Mouse (Mus musculus) ES-E14 (cell line): Measurements from ENCODE around the gene Lpp. TPM values are rescaled to one million over a fixed set of nuclear protein-coding genes. Genes with fewer than 3 reads are reported as not detected.

Experiments
- DNase-seq: peaks from one replicate; pipeline ENCODE4 v3.0.0-alpha.2; 2013; ENCODE audit warnings: low read depth, low spot score
- H3K27ac ChIP-seq: 2 replicates; pipeline ENCODE4 v1.5.1; 2012; ENCODE audit warnings: low read depth, mild to moderate bottlenecking, low read length, moderate library complexity, mixed read lengths; ENCODE audit not compliant: poor library complexity, insufficient read depth, severe bottlenecking
- H3K36me3 ChIP-seq: 2 replicates; pipeline ENCODE4 v1.6.1; 2012; ENCODE audit warnings: mild to moderate bottlenecking, low read length, moderate library complexity, mixed read lengths; ENCODE audit not compliant: control insufficient read depth, poor library complexity, insufficient read depth, severe bottlenecking
- H3K4me1 ChIP-seq, 2 experiments: fragments of 150-350 bp in 1 of 2; sonication (generic) in 1 of 2; 2 replicates each; pipeline ENCODE4 v1.6.1; 2012; ENCODE audit warnings: low read length in 2 of 2, mild to moderate bottlenecking in 1 of 2, mixed read lengths in 1 of 2; ENCODE audit not compliant: control insufficient read depth in 2 of 2, insufficient read depth in 2 of 2, poor library complexity in 1 of 2
- H3K4me3 ChIP-seq, 2 experiments: fragments of 150-350 bp in 1 of 2; sonication (generic) in 1 of 2; 2 replicates each; pipeline ENCODE4 v1.5.1; 2012; ENCODE audit warnings: low read length in 2 of 2, low read depth in 1 of 2, mild to moderate bottlenecking in 1 of 2, mixed read lengths in 1 of 2; ENCODE audit not compliant: insufficient read depth in 1 of 2, poor library complexity in 1 of 2, severe bottlenecking in 1 of 2
- H3K9ac ChIP-seq: 2 replicates; pipeline ENCODE4 v1.6.1; 2012; ENCODE audit warnings: low read depth, mild to moderate bottlenecking, low read length, mixed read lengths; ENCODE audit not compliant: poor library complexity, insufficient read depth, severe bottlenecking
- H3K9me3 ChIP-seq: fragments of 150-350 bp; sonication (generic); 2 replicates; pipeline ENCODE4 v1.6.1; 2012; ENCODE audit warnings: low read depth, mild to moderate bottlenecking, low read length; ENCODE audit not compliant: control insufficient read depth, insufficient read depth
- CHD2 ChIP-seq: IDR thresholded peaks from 2 replicates; pipeline ENCODE4 v1.6.1; 2014; ENCODE audit warnings: mild to moderate bottlenecking, low read depth, low read length, inconsistent platforms
- HCFC1 ChIP-seq: IDR thresholded peaks from 2 replicates; pipeline ENCODE4 v1.6.1; 2012; ENCODE audit warnings: low read length, inconsistent platforms, borderline replicate concordance; ENCODE audit not compliant: insufficient read depth
- MAFK ChIP-seq: IDR thresholded peaks from 2 replicates; pipeline ENCODE4 v1.6.1; 2014; ENCODE audit warnings: mild to moderate bottlenecking, low read depth, low read length, inconsistent platforms; ENCODE audit not compliant: insufficient read depth
- ZC3H11A ChIP-seq: IDR thresholded peaks from 2 replicates; pipeline ENCODE4 v1.6.1; 2012; ENCODE audit warnings: low read depth, mild to moderate bottlenecking, inconsistent platforms, low read length, borderline replicate concordance
- ZNF384 ChIP-seq: IDR thresholded peaks from 2 replicates; pipeline ENCODE4 v1.6.1; 2012; ENCODE audit warnings: low read depth, low read length, inconsistent platforms
- in situ Hi-C, 2 experiments: fragments of 600-800 bp; cut with MboI; formaldehyde crosslinking; loops; one replicate each; pipeline ENCODE4 v1.15.1; 2025; ENCODE audit warnings: low sequenced_read_pairs in 2 of 2, inconsistent platforms in 1 of 2; ENCODE audit not compliant: unreplicated experiment in 2 of 2
- total RNA-seq: library from RNA; depleted of rRNA; stranded (reverse); fragments of 300-350 nt; gene quantifications from 2 replicates; pipeline ENCODE4 v1.2.3, GENCODE M21; 2012

The Lpp gene
- total RNA-seq, 1 experiment, result 31.4 TPM

- H3K4me3 ChIP-seq, result no peak overlapping the region
- DNase-seq, result no peak
- in situ Hi-C loops, result no loop called here
- no peaks in the 10 kb centered on the region for H3K36me3 ChIP-seq
- no peak overlapping the region for H3K27ac ChIP-seq
- H3K9ac ChIP-seq, result no peak overlapping the region
- TF ChIP-seq MAFK (no peak), ZC3H11A (no peak), HCFC1 (no peak), ZNF384 (no peak), CHD2 (no peak)
- no peaks in the 10 kb centered on the region for H3K4me1 ChIP-seq
- H3K9me3 ChIP-seq, result no peaks in the 10 kb centered on the region
Measured at GRCm38 (mm10) chr16:24973009-24973631, 579.8 kb downstream of the Lpp start.

DNA sequence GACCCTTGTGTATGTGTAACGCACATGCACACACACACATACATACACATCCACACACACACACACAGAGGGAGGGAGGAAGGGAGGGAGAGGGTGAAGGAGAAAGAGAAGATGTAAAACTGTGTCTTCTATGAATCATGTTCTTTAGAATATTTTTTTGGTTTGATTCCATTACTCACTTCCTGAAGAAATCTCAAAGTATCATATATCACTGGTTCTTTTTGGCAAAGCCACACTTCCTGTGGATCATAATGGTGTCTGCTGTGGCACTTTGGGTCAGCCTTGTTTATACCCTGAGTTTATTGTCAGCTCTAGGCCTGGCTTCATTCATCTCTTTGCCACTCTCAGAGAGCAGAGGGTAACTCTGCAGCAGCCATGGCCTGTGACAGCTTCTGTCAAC lies 584.5 kb downstream of the Lpp start:
- in situ Hi-C loops, result no loop called here
- Histone ChIP-seq H3K36me3 (no peaks in the 10 kb centered on the region), H3K4me1 (no peaks in the 10 kb centered on the region), H3K9ac (no peak overlapping the region), H3K4me3 (no peak overlapping the region), H3K9me3 (no peaks in the 10 kb centered on the region), H3K27ac (no peak overlapping the region)
- TF ChIP-seq MAFK (no peak), CHD2 (no peak), ZC3H11A (no peak), HCFC1 (no peak), ZNF384 (no peak)
- no peak for DNase-seq

GRCm38 (mm10) chr16:24978226-24978625 lies 584.9 kb downstream of the Lpp start:
- Histone ChIP-seq H3K4me3 (no peak overlapping the region), H3K4me1 (no peaks in the 10 kb centered on the region), H3K27ac (no peak overlapping the region), H3K36me3 (no peaks in the 10 kb centered on the region), H3K9me3 (no peaks in the 10 kb centered on the region), H3K9ac (no peak overlapping the region)
- no peak for TF ChIP-seq MAFK
- no peak for TF ChIP-seq CHD2
- TF ChIP-seq ZNF384, result no peak
- no peak for TF ChIP-seq ZC3H11A
- TF ChIP-seq HCFC1, result no peak
- in situ Hi-C loops, result no loop called here
- DNase-seq, result no peak

DNA sequence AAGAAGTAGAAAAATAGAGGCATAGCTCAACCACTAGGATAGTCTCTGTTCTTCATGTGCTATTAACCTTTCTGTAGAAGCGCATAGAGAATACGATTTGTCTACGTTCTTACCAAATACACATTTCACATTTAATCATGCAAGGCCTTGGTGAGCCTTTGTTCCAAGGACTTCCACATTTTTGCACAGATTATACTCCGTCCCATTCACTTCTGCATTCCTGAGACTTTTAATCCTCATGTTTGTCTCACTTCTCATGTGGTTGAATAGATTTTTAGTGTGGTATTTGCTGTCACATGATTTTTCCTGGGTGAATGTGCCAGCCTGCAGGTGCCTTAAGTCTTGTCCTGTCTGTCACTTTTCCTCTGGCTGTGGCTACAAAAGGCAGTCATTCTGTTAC lies 586.1 kb downstream of the Lpp start:
- no peaks in the 10 kb centered on the region for H3K9me3 ChIP-seq
- no peak for DNase-seq
- no peaks in the 10 kb centered on the region for H3K36me3 ChIP-seq
- H3K4me3 ChIP-seq, result no peak overlapping the region
- in situ Hi-C loops, result no loop called here
- H3K4me1 ChIP-seq, result no peaks in the 10 kb centered on the region
- TF ChIP-seq CHD2 (no peak), ZNF384 (no peak), ZC3H11A (no peak), MAFK (no peak), HCFC1 (no peak)
- no peak overlapping the region for H3K9ac ChIP-seq
- H3K27ac ChIP-seq, result no peak overlapping the region
